Mouse (Mus musculus): ENCODE results near the gene Nmrk2. TPM values are rescaled to one million over a fixed set of nuclear protein-coding genes. Genes with fewer than 3 reads are reported as not detected.
"Not testable (repeated sequence)": the region's sequence is repeated elsewhere in the genome, so short reads cannot be mapped to it uniquely, and the experiment has no call there.

Gene Nmrk2
- polyA plus RNA-seq, 2 experiments: 0.43 to 0.87 TPM

GRCm38 (mm10) chr10:81176466-81177271, 25.2 kb downstream of the Nmrk2 start, which contains the start of gene Eef2:
TSS of gene Eef2 (plus strand) at chr10:81176631.
- Histone ChIP-seq H3K4me3 (replicated peaks; ENCODE audit: low read length) (peak within 1 kb of the TSS; percentile 98), H3K9ac (ENCODE audit: low read depth, low read length, severe bottlenecking) (peak within 1 kb of the TSS; percentile 99), H3K27me3 (ENCODE audit: control insufficient read depth, insufficient read depth, low read length) (no peaks in the 10 kb centered on the region), H3K9me3 (ENCODE audit: control insufficient read depth, low read length) (no peaks in the 10 kb centered on the region), H3K4me1 (ENCODE audit: control insufficient read depth, insufficient read depth, low read length) (peaks cover 33% of the 10 kb centered on the region), H3K36me3 (ENCODE audit: control insufficient read depth, insufficient read depth, low read length) (peaks cover 47% of the 10 kb centered on the region), H3K4me2 (replicated peaks; ENCODE audit: low read depth, low read length, severe bottlenecking) (peak within 1 kb of the TSS; percentile 97), H3K27ac (replicated peaks; ENCODE audit: low read depth, low read length) (peak within 1 kb of the TSS; percentile 91)
- under 1% methylated on average over 60 of the region's 77 CpGs for WGBS
- DNase-seq (ENCODE audit: low spot score): peak; percentile 97
- peak; percentile 88 for ATAC-seq (ENCODE audit: low FRiP score, low read depth)
- peak; percentile 98 for TF ChIP-seq POLR2A (IDR thresholded peaks at IDR 0.05; ENCODE audit: borderline replicate concordance, extremely low read depth, insufficient read depth, insufficient read length)

GRCm38 (mm10) chr10:81175936-81176465, 25.9 kb downstream of the Nmrk2 start:
- no peaks in the 10 kb centered on the region for H3K27me3 ChIP-seq (ENCODE audit: control insufficient read depth, insufficient read depth, low read length)
- ATAC-seq (ENCODE audit: low FRiP score, low read depth): peak; percentile 30
- no peak for TF ChIP-seq POLR2A (IDR thresholded peaks at IDR 0.05; ENCODE audit: borderline replicate concordance, extremely low read depth, insufficient read depth, insufficient read length)
- DNase-seq (ENCODE audit: low spot score): no peak
- 3% methylated on average over 13 of the region's 13 CpGs for WGBS
- H3K27ac ChIP-seq (replicated peaks; ENCODE audit: low read depth, low read length): peak overlapping the region; percentile 84
- peaks cover 40% of the 10 kb centered on the region for H3K36me3 ChIP-seq (ENCODE audit: control insufficient read depth, insufficient read depth, low read length)
- peak overlapping the region; percentile 97 for H3K4me2 ChIP-seq (replicated peaks; ENCODE audit: low read depth, low read length, severe bottlenecking)
- no peaks in the 10 kb centered on the region for H3K9me3 ChIP-seq (ENCODE audit: control insufficient read depth, low read length)
- H3K9ac ChIP-seq (ENCODE audit: low read depth, low read length, severe bottlenecking): no peak overlapping the region
- H3K4me1 ChIP-seq (ENCODE audit: control insufficient read depth, insufficient read depth, low read length): peaks cover 33% of the 10 kb centered on the region
- peak overlapping the region; percentile 98 for H3K4me3 ChIP-seq (replicated peaks; ENCODE audit: low read length)

DNA sequence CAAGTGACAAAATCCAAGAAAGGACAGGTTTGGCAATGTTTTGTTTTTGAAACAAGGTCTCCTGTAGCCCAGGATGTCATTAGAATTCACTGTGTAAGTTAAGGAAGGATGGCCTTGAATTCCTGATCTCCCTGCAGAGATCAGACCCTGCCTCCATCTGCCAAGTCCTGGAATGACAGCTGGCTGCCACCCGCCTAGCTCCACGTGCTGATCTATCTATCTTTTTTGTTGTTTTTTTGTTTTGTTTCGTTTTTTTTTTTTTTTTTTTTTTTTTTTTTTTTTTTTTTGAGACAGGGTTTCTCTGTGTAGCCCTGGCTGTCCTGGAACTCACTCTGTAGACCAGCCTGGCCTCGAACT, 26.5 kb downstream of the Nmrk2 start:
- WGBS: 6% methylated on average over 4 of the region's 4 CpGs

DNA sequence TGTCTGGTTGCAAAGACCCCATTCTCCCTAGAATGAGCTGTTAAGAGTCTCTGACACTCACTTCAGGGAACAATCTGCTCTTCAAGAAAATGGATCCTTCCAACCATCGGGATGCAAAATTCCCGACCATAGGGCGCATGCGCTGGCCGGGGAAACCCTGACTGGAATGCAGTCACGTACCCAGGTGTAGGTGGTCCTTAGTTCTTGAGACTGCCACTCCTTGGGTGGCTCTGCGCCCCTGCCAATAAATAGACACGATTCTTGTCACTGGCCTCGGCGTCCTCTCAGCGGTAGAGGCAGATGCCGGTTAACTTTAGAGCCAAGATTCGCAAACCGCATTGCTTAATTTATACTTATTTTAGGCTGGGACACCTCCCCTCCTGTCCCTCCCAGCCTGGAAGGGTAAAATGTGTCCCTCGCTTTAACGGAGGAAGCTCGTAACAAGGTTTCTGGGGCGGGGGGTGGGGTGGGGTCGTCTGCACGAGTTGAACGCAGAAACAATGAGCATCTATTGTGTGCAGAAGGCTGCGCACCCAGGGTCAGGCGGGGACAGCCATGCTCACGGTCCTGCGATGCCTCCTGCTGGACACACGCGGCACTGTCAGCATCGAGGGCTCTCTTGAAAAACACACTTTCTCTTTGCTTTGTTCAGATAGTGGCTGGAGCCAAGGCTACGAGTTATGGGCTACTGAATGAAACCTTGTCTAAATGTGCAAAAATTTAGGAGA, 27.1 kb downstream of the Nmrk2 start:
- Histone ChIP-seq H3K4me1 (ENCODE audit: control insufficient read depth, insufficient read depth, low read length) (peaks cover 33% of the 10 kb centered on the region), H3K9me3 (ENCODE audit: control insufficient read depth, low read length) (no peaks in the 10 kb centered on the region), H3K9ac (ENCODE audit: low read depth, low read length, severe bottlenecking) (peak overlapping the region; percentile 52), H3K36me3 (ENCODE audit: control insufficient read depth, insufficient read depth, low read length) (peaks cover 28% of the 10 kb centered on the region), H3K27ac (replicated peaks; ENCODE audit: low read depth, low read length) (peak overlapping the region; percentile 84), H3K27me3 (ENCODE audit: control insufficient read depth, insufficient read depth, low read length) (no peaks in the 10 kb centered on the region), H3K4me3 (replicated peaks; ENCODE audit: low read length) (peak overlapping the region; percentile 37), H3K4me2 (replicated peaks; ENCODE audit: low read depth, low read length, severe bottlenecking) (peak overlapping the region; percentile 62)
- 3% methylated on average over 29 of the region's 29 CpGs for WGBS
- ATAC-seq (ENCODE audit: low FRiP score, low read depth): peak; percentile 62
- peak; percentile 36; the same call in 1 of the 2 replicates for TF ChIP-seq POLR2A (IDR thresholded peaks at IDR 0.05; ENCODE audit: borderline replicate concordance, extremely low read depth, insufficient read depth, insufficient read length)
- DNase-seq (ENCODE audit: low spot score): peak; percentile 84

More for the DNA sequence above, 26.5 kb downstream of the Nmrk2 start:
- H3K4me3 ChIP-seq (replicated peaks; ENCODE audit: low read length): peak overlapping the region; percentile 37; the same call in 1 of the 2 replicates
- H3K27me3 ChIP-seq (ENCODE audit: control insufficient read depth, insufficient read depth, low read length); H3K9ac ChIP-seq (ENCODE audit: low read depth, low read length, severe bottlenecking); ATAC-seq (ENCODE audit: low FRiP score, low read depth); H3K9me3 ChIP-seq (ENCODE audit: control insufficient read depth, low read length); DNase-seq (ENCODE audit: low spot score): not testable (repeated sequence)
- peaks cover 33% of the 10 kb centered on the region for H3K4me1 ChIP-seq (ENCODE audit: control insufficient read depth, insufficient read depth, low read length)
- H3K27ac ChIP-seq (replicated peaks; ENCODE audit: low read depth, low read length): peak overlapping the region; percentile 84
- peaks cover 33% of the 10 kb centered on the region for H3K36me3 ChIP-seq (ENCODE audit: control insufficient read depth, insufficient read depth, low read length)
- peak overlapping the region; percentile 97 for H3K4me2 ChIP-seq (replicated peaks; ENCODE audit: low read depth, low read length, severe bottlenecking)

DNA sequence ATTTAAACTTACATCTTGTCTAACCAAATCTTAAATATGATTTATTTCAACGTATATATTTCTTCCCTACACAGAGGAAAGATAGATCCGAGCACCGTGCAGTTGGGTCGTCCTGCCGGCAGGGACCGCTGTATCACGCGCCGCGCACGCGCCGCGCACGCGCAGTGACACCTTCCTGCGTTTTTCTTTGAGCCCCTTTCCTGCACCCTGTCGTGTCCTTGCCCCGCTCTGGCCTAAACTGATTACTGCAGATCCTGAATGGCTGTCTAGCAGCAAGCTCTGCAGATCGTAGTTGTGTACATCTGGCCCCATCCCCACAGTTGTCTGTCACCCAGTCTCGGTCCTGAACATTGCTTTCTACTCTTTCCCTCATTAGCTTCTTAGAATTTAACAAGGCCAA, 28.7 kb downstream of the Nmrk2 start:
- WGBS: 5% methylated on average over 21 of the region's 21 CpGs
- no peak for TF ChIP-seq POLR2A (IDR thresholded peaks at IDR 0.05; ENCODE audit: borderline replicate concordance, extremely low read depth, insufficient read depth, insufficient read length)
- Histone ChIP-seq H3K27me3 (ENCODE audit: control insufficient read depth, insufficient read depth, low read length) (no peaks in the 10 kb centered on the region), H3K9me3 (ENCODE audit: control insufficient read depth, low read length) (no peaks in the 10 kb centered on the region), H3K36me3 (ENCODE audit: control insufficient read depth, insufficient read depth, low read length) (peaks cover 11% of the 10 kb centered on the region), H3K27ac (replicated peaks; ENCODE audit: low read depth, low read length) (peak overlapping the region; percentile 74), H3K9ac (ENCODE audit: low read depth, low read length, severe bottlenecking) (peak overlapping the region; percentile 9; the same call in 1 of the 2 replicates), H3K4me1 (ENCODE audit: control insufficient read depth, insufficient read depth, low read length) (peaks cover 33% of the 10 kb centered on the region), H3K4me2 (replicated peaks; ENCODE audit: low read depth, low read length, severe bottlenecking) (peak overlapping the region; percentile 37), H3K4me3 (replicated peaks; ENCODE audit: low read length) (peak overlapping the region; percentile 12; the same call in 1 of the 2 replicates)
- ATAC-seq (ENCODE audit: low FRiP score, low read depth): peak; percentile 16; the same call in 1 of the 2 replicates
- DNase-seq (ENCODE audit: low spot score): peak; percentile 85

DNA sequence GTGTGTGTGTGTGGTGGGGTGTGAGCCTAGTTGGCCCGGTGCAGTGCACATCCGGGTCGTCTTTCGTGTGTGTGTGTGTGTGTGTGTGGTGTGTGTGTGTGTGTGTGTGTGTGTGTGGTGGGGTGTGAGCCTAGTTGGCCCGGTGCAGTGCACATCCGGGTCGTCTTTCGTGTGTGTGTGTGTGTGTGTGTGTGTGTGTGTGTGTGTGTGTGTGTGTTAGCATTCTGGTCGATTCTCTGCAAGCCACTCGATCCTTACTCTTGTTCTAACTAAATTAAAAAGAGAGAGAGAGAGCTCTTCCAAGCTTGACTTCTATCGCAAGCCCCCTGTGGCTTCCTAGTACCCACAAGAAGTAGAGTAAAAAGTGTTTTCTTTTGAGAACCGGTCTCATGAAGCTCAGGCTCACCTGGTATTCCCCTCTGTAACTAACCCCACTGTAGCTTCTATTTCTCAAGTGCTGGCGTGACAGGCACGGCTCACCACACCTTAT, 32.4 kb downstream of the Nmrk2 start:
- Histone ChIP-seq H3K4me1 (ENCODE audit: control insufficient read depth, insufficient read depth, low read length) (peaks cover 22% of the 10 kb centered on the region), H3K27ac (replicated peaks; ENCODE audit: low read depth, low read length) (0 out of 2 replicates have a peak overlapping the region, but pooled peaks have one; percentile 38), H3K36me3 (ENCODE audit: control insufficient read depth, insufficient read depth, low read length) (peaks cover 11% of the 10 kb centered on the region)
- H3K27me3 ChIP-seq (ENCODE audit: control insufficient read depth, insufficient read depth, low read length); DNase-seq (ENCODE audit: low spot score); H3K9me3 ChIP-seq (ENCODE audit: control insufficient read depth, low read length); ATAC-seq (ENCODE audit: low FRiP score, low read depth); H3K4me2 ChIP-seq (replicated peaks; ENCODE audit: low read depth, low read length, severe bottlenecking); H3K9ac ChIP-seq (ENCODE audit: low read depth, low read length, severe bottlenecking); H3K4me3 ChIP-seq (replicated peaks; ENCODE audit: low read length): not testable (repeated sequence)
- WGBS: 53% methylated on average over 9 of the region's 14 CpGs

All from limb, embryonic 14.5 days (tissue).